ENCODE assay signal across 8 mouse cellular contexts in the genomic region with DNA sequence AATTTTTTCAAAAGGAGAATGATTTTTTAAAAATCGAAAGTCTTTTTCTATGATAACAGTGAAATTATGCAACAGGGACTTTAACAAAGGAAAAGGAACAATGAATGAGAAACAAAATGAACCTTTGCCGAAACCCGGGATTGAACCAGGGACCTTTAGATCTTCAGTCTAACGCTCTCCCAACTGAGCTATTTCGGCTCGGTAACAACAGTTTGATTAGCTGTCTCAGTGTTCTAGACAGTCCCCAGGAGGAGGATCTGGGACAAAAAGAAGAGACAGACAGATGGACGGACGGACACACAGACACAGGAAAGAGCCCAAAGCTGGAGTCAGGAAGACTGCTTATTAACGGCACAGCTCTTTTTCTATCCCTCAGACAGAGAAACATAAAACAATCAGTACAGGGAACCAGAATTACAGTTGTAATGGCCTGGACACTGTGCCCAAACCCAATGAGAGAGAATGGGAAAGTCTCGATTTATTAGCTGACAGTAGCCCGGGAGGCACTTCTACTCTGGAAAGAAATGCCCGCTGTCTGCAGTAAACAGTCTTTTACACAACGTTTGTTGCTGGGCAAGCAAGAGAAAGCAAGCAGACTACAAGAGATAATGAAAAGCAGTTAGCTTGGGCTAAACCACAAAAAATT. TPM values are rescaled to one million over a fixed set of nuclear protein-coding genes. Genes with fewer than 3 reads are reported as not detected.
DNase-seq lines count a peak whose midpoint lies in the region; ATAC-seq and TF ChIP-seq lines count a peak whose summit lies in the region.

No protein-coding gene starts in this region.

- H3K36me3 ChIP-seq in forebrain, embryonic 11.5 days (ENCODE audit: control insufficient read depth, insufficient read depth, low read length), result no peaks in the 10 kb centered on the region
- no peaks in the 10 kb centered on the region for H3K36me3 ChIP-seq in hindbrain, embryonic 16.5 days (ENCODE audit: control insufficient read depth, insufficient read depth, low read length)
- H3K36me3 ChIP-seq in midbrain, embryonic 12.5 days, result no peaks in the 10 kb centered on the region
- H3K36me3 ChIP-seq in stomach, embryonic 15.5 days, result no peaks in the 10 kb centered on the region

- TF ChIP-seq CTCF in bone marrow, adult 2 months (IDR thresholded peaks at IDR 0.05; ENCODE audit: control insufficient read depth, insufficient read depth, low read length), result no peak

- H3K4me1 ChIP-seq in bone marrow, adult 2 months (ENCODE audit: control insufficient read depth, insufficient read depth, low read length), result no peaks in the 10 kb centered on the region; the same call in 1 of the 2 replicates
- no peaks in the 10 kb centered on the region; the same call in 1 of the 2 replicates for H3K4me1 ChIP-seq in forebrain, embryonic 11.5 days (replicated peaks; ENCODE audit: control insufficient read depth, insufficient read depth, low read length)
- H3K4me1 ChIP-seq in hindbrain, embryonic 16.5 days (ENCODE audit: control insufficient read depth, insufficient read depth, low read depth, low read length), result no peaks in the 10 kb centered on the region; the same call in 1 of the 2 replicates
- H3K4me1 ChIP-seq in midbrain, embryonic 12.5 days, result no peaks in the 10 kb centered on the region
- H3K4me1 ChIP-seq in stomach, embryonic 15.5 days, result no peaks in the 10 kb centered on the region

- intact Hi-C loops in left cerebral cortex, postnatal 4 days (cut with DNase I), result no loop called here

- peak; percentile 85 for ATAC-seq in forebrain, embryonic 11.5 days (replicated peaks; ENCODE audit: low FRiP score)
- ATAC-seq in hindbrain, embryonic 16.5 days, result peak; percentile 90
- peak; percentile 47; the same call in 1 of the 2 replicates for ATAC-seq in midbrain, embryonic 12.5 days (ENCODE audit: low FRiP score, low read depth)
- peak; percentile 68; the same call in 1 of the 2 replicates for ATAC-seq in stomach, embryonic 15.5 days (ENCODE audit: insufficient read depth, low FRiP score, low read depth)

- no peak for TF ChIP-seq POLR2A in bone marrow, adult 2 months (IDR thresholded peaks at IDR 0.05; ENCODE audit: borderline replicate concordance, control insufficient read depth, low read depth, low read length)

- peak overlapping the region; percentile 39 for H3K4me3 ChIP-seq in bone marrow, adult 2 months (replicated peaks; ENCODE audit: control insufficient read depth, low read depth, low read length)
- H3K4me3 ChIP-seq in forebrain, embryonic 11.5 days (ENCODE audit: low read depth, low read length), result peak overlapping the region; percentile 24
- peak overlapping the region; percentile 40 for H3K4me3 ChIP-seq in hindbrain, embryonic 16.5 days (ENCODE audit: low read length)
- H3K4me3 ChIP-seq in midbrain, embryonic 12.5 days, result peak overlapping the region; percentile 33
- H3K4me3 ChIP-seq in stomach, embryonic 15.5 days (replicated peaks), result peak overlapping the region; percentile 39

- WGBS in bone marrow, adult 2 months, result 4% methylated on average over 13 of the region's 13 CpGs
- WGBS in forebrain, embryonic 11.5 days, result under 1% methylated on average over 13 of the region's 13 CpGs
- 2% methylated on average over 13 of the region's 13 CpGs for WGBS in hindbrain, embryonic 16.5 days
- WGBS in midbrain, embryonic 12.5 days, result 0% methylated on average over 13 of the region's 13 CpGs
- 5% methylated on average over 13 of the region's 13 CpGs for WGBS in stomach, embryonic 15.5 days

- no peak overlapping the region for H3K27ac ChIP-seq in bone marrow, adult 2 months (ENCODE audit: control insufficient read depth, insufficient read depth, low read depth, low read length, poor library complexity)
- H3K27ac ChIP-seq in forebrain, embryonic 11.5 days (ENCODE audit: low read depth, low read length), result no peak overlapping the region
- no peak overlapping the region for H3K27ac ChIP-seq in hindbrain, embryonic 16.5 days (ENCODE audit: low read depth, low read length)
- no peak overlapping the region for H3K27ac ChIP-seq in midbrain, embryonic 12.5 days (replicated peaks)
- no peak overlapping the region for H3K27ac ChIP-seq in stomach, embryonic 15.5 days

- no peaks in the 10 kb centered on the region for H3K27me3 ChIP-seq in forebrain, embryonic 11.5 days (ENCODE audit: control insufficient read depth, insufficient read depth, low read length)
- H3K27me3 ChIP-seq in hindbrain, embryonic 16.5 days (replicated peaks; ENCODE audit: control insufficient read depth, insufficient read depth, low read length), result no peaks in the 10 kb centered on the region; the same call in 1 of the 2 replicates
- no peaks in the 10 kb centered on the region for H3K27me3 ChIP-seq in midbrain, embryonic 12.5 days
- no peaks in the 10 kb centered on the region for H3K27me3 ChIP-seq in stomach, embryonic 15.5 days (replicated peaks)

- peak overlapping the region; percentile 46 for H3K4me2 ChIP-seq in forebrain, embryonic 11.5 days (ENCODE audit: low read depth, low read length, severe bottlenecking)
- peak overlapping the region; percentile 54 for H3K4me2 ChIP-seq in hindbrain, embryonic 16.5 days (ENCODE audit: low read length)
- peak overlapping the region; percentile 42 for H3K4me2 ChIP-seq in midbrain, embryonic 12.5 days (replicated peaks)
- peak overlapping the region; percentile 52 for H3K4me2 ChIP-seq in stomach, embryonic 15.5 days

- H3K9ac ChIP-seq in forebrain, embryonic 11.5 days (ENCODE audit: low read length), result no peak overlapping the region; the same call in 1 of the 2 replicates
- H3K9ac ChIP-seq in hindbrain, embryonic 16.5 days (ENCODE audit: low read depth, low read length), result no peak overlapping the region
- H3K9ac ChIP-seq in midbrain, embryonic 12.5 days (replicated peaks), result no peak overlapping the region
- no peak overlapping the region for H3K9ac ChIP-seq in stomach, embryonic 15.5 days

- DNase-seq in cerebellum, adult 9-10 months, result peak; percentile 6
- DNase-seq in cerebellum, adult 11-12 months, result no peak
- DNase-seq in forebrain, embryonic 11.5 days (ENCODE audit: low spot score), result peak; percentile 86
- peak; percentile 4 for DNase-seq in left cerebral cortex, postnatal 4 days

- H3K9me3 ChIP-seq in forebrain, embryonic 11.5 days (ENCODE audit: control insufficient read depth, low read length), result no peaks in the 10 kb centered on the region
- no peaks in the 10 kb centered on the region for H3K9me3 ChIP-seq in hindbrain, embryonic 16.5 days (ENCODE audit: control insufficient read depth, low read length)
- H3K9me3 ChIP-seq in midbrain, embryonic 12.5 days, result no peaks in the 10 kb centered on the region
- no peaks in the 10 kb centered on the region for H3K9me3 ChIP-seq in stomach, embryonic 15.5 days

RNA-seq across cellular contexts. Expression of a gene that starts 49.3 kb away (rescaled TPM):
- polyA plus RNA-seq in bone marrow, adult 2 months (2011; ENCODE audit: insufficient read depth, insufficient read length, low replicate concordance, missing spikeins), result 36.9 and 43.8 TPM in 2 replicates
- polyA plus RNA-seq in forebrain, embryonic 11.5 days (2014; fragmentation: Nextera tagmentation; extraction: Ambion mirVana), result 22.4 and 27.2 TPM in 2 replicates
- 3.8 and 4.2 TPM in 2 replicates for polyA plus RNA-seq in hindbrain, embryonic 16.5 days (2015; fragmentation: Nextera tagmentation; extraction: Ambion mirVana)
- 100 to 1,000 TPM; 106 to 108 TPM for total RNA-seq in left cerebral cortex, postnatal 4 days (2021)
- 17.6 and 23.0 TPM in 2 replicates for polyA plus RNA-seq in midbrain, embryonic 12.5 days (2016; fragmentation: Nextera tagmentation; extraction: Ambion mirVana)
- 19.8 and 19.9 TPM in 2 replicates for polyA plus RNA-seq in stomach, embryonic 15.5 days (2015; fragmentation: Nextera tagmentation; extraction: Ambion mirVana)

RNA-seq across cellular contexts. Expression of a gene that starts 49.6 kb away (rescaled TPM):
- 94.2 and 102 TPM in 2 replicates for polyA plus RNA-seq in bone marrow, adult 2 months (2011; ENCODE audit: insufficient read depth, insufficient read length, low replicate concordance, missing spikeins)
- 5,982 and 6,086 TPM in 2 replicates for polyA plus RNA-seq in forebrain, embryonic 11.5 days (2014; fragmentation: Nextera tagmentation; extraction: Ambion mirVana)
- polyA plus RNA-seq in hindbrain, embryonic 16.5 days (2015; fragmentation: Nextera tagmentation; extraction: Ambion mirVana), result 530 and 568 TPM in 2 replicates
- 100 to 1,000 TPM; 184 to 208 TPM for total RNA-seq in left cerebral cortex, postnatal 4 days (2021)
- 4,827 and 5,103 TPM in 2 replicates for polyA plus RNA-seq in midbrain, embryonic 12.5 days (2016; fragmentation: Nextera tagmentation; extraction: Ambion mirVana)
- polyA plus RNA-seq in stomach, embryonic 15.5 days (2015; fragmentation: Nextera tagmentation; extraction: Ambion mirVana), result 2,912 and 3,763 TPM in 2 replicates

RNA-seq across cellular contexts. Expression of a gene that starts 50.9 kb away (rescaled TPM):
- 79.8 and 313 TPM in 2 replicates for polyA plus RNA-seq in bone marrow, adult 2 months (2011; ENCODE audit: insufficient read depth, insufficient read length, low replicate concordance, missing spikeins)
- 14.3 and 14.6 TPM in 2 replicates for polyA plus RNA-seq in forebrain, embryonic 11.5 days (2014; fragmentation: Nextera tagmentation; extraction: Ambion mirVana)
- 2.9 and 4.2 TPM in 2 replicates for polyA plus RNA-seq in hindbrain, embryonic 16.5 days (2015; fragmentation: Nextera tagmentation; extraction: Ambion mirVana)
- 10 to 100 TPM; 34.5 to 43.1 TPM for total RNA-seq in left cerebral cortex, postnatal 4 days (2021)
- polyA plus RNA-seq in midbrain, embryonic 12.5 days (2016; fragmentation: Nextera tagmentation; extraction: Ambion mirVana), result 11.5 and 17.5 TPM in 2 replicates
- polyA plus RNA-seq in stomach, embryonic 15.5 days (2015; fragmentation: Nextera tagmentation; extraction: Ambion mirVana), result 14.0 and 15.4 TPM in 2 replicates
